Mouse (Mus musculus) left cerebral cortex, adult 18-20 months (tissue): ENCODE measurements around the gene Nudt14. TPM values are rescaled to one million over a fixed set of nuclear protein-coding genes. Genes with fewer than 3 reads are reported as not detected.

Source experiments
- DNase-seq, 2 experiments: peaks; one replicate each; pipeline ENCODE4 v3.0.0; 2021 to 2022; ENCODE audit warnings: low spot score in 2 of 2, mixed read lengths in 1 of 2
- microRNA-seq, 2 experiments: library from miRNA; unstranded; fragments of <30 nt; microRNA quantifications; one replicate each; pipeline ENCODE4 v1.2.0; 2021
- total RNA-seq, 2 experiments: library from RNA; stranded (reverse); gene quantifications; 2 replicates each; pipeline ENCODE4 v1.2.3; 2021

The Nudt14 gene
- total RNA-seq, 2 experiments from 2014 or later = 10.4 to 12.2 TPM

DNA sequence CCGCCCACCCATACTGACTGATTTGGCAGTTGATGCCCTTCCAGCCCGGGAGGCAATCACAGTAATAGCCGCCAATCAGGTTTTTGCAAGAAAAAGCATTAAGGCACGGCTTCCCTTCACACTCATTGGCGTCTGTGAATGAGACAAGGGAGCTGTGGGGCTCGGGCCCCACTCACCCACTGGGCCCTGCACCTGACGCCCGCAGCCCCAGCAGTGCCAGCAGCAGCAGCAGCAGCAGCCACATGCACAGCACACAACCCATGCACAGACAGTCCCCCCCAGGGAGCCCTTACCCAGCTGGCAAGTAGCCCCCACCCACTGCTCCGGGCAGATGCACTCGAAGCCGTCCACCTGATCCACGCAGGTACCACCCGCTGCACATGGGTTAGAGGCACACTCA is 26.3 kb downstream of the Nudt14 start:
- no peak for DNase-seq

DNA sequence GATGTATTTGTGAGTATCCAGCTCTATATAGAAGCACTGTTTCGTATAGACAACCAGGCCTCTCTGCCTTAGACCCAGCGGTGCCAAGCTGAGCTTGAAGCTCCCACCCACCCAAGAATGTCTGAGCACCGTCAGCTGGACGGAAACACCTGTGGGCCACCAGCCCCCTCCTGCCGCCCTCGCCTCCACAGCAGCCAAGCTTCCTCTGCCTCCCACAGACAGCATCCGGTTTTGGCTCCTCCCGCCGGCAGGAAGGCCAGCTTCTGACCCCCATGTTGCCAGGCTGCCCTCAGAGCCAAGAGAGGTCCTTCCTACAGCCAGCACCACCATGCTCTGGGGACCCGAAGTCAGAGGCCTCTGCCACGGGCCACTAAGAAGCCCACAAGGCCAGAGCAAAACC is 27.4 kb downstream of the Nudt14 start:
- DNase-seq = no peak

DNA sequence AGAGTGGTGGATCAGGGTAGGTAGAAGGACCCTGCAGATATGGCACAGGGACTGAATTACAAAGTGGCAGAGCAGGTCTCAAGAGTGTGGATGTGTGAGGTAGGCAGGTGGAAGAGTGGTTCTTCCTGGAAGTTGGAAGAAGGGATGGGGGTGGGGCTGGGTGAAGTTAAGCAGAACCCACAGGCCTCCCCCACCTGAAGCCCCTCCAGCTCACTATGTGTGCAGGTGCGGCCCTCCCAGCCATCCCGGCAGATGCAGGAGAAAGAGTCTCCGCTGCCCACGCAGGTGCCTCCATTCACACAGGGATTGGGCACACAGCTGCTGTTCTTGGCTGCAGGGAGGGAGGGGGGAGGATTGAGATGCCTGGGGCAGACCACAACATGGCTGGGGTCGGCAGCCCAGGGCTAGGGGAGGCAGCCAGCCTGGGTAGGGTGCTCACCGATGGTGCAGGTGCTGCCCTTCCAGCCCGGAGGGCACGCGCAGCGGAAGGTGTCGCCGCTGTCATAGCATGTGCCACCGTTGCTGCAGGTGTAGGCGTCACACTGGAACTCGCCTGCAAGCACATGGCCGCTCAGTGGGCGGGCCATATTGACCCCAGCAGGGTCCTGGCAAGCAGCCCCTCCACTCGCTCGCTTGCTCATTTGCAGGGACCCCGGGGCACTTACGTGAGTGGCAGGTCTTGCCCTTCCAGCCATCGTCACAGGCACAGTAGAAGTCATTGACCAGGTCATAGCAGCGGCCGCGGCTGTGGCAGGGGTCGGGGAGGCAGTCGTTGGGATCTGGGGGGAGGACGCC is 28.8 kb downstream of the Nudt14 start:
- DNase-seq = no peak

DNA sequence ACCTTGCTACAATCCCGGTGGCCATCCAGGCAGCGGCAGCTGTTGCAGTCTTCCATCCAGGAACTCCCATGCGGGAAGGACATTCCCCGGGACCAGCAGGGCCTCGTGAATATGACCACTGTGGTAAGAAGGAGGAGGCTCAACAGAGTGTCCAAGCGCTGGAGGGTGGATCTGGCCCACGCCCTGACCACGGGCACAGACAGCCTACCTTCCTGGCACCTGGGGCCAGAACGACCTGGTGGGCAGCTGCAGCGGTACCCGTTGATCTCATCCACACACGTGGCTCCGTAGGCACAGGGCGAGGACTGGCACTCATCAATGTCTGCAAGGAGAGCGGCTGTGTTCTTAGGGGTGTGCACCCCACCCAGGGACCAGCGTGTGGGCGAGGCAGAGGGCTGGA is 30.2 kb downstream of the Nudt14 start:
- DNase-seq = no peak

DNA sequence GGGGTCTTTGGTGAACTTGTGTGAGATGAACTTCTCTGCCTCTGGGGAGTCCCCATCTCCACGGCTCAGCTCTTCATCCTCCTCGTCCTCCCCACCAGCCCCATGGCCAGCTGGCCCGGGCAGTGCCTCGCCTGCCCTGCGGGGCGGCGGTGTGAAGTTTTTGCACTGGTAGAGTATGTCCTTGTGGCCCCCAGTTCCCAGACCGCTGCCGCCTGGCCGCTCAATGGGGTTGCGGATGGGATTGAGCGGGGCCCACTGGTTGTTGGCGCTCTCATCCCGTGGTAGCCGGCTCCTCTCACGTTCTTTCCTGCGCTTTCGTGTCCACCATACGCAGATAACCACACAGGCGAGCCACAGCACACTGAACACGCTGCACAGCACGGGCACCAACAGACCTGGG is 32.9 kb downstream of the Nudt14 start:
- DNase-seq = no peak

DNA sequence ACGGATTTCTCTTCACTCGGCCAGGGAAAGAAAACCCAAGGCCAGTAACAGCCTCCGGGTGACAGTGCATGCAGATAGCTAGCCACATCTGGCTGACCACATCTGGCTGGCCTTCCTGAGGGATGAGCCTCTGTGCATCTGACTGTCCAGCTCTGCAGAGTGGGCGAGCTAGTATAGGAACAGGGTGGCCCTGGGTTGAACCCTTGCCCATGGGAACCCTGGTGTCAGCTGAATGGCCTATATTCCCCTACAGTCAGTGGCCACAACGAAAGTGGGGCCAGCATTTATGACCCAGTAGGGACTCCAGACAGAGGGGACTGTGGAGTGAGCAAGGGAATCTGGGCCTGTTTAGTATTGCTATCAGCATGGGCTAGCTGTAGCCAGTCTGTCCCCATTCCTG is 36.9 kb downstream of the Nudt14 start:
- no peak for DNase-seq

DNA sequence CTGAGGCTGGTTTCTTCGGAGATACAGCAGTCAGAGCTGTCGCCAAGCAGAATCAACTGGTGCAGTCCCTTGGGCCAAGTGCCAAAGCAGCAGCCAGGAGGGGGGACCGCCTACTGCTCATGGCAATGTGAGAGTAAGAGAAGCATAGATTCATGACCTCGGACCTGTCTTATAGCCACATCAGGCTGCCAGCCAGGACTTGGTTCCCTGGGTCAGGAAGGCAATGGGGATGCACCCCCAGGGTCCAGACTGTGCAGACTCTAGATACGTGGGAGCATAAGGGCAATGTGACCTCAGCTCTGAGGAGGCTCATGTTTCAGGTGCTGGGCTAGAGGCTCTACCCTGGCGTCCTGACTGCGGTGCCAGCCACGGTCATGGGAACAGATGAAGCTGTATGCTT is 38.0 kb downstream of the Nudt14 start:
- DNase-seq = no peak

DNA sequence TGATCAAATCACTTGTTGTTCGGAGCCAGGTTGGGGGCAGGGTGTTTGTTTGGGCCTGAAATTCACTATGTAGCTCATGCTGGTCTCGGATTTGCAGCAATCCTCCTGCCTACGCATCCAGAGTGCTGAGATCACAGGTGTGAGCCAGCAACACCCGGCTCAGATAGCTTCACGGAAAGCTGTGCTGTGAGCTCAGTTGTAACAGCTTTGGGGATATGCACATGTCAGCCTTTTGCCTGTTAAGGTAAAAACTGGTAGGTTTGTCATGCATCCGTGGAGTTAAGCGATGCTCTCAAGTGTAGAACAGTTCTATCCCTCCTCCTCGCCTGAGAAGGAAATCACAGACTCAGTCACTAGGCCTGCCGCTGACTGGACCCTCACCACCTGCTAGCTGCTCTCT is 41.3 kb downstream of the Nudt14 start:
- peak; percentile 51 to 57 for DNase-seq

DNA sequence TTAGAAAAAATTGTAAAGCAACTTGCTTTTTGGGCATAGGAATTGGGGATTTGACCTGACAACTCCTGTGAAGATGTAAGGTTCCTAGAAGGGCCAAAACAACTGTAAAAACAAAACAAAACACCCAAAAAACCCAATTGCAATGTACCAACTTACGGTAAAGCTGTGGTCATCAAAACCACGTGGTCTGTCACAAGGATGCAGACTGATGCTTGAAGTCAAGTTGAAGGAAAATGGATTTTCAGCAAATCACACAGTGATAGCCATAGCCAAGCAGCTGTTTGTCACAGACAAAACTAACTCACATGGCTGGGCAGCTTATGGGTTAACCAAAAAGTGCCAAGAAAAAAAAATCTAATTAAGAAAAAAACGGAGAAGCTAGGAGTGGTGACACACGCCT is 43.0 kb downstream of the Nudt14 start:
- DNase-seq = no peak

DNA sequence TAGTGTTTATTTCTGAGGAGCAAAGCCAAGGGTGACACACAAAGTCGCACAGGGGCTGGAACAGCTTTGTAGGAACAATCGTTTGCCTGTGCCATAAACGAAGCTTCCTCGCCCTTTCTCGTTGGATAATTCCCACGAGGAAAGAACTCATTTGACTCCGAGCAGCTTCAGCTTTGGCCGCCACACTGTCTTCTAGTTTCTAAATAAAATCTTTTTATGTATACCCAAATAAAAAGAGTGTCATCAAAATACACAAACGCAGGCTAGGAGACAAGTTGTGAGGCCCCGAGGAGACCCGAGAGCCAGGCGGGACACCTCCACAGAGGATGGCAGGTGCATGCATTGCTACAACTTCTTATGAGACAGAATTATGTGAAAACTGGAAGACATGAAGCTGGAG is 43.6 kb downstream of the Nudt14 start:
- no peak for DNase-seq

DNA sequence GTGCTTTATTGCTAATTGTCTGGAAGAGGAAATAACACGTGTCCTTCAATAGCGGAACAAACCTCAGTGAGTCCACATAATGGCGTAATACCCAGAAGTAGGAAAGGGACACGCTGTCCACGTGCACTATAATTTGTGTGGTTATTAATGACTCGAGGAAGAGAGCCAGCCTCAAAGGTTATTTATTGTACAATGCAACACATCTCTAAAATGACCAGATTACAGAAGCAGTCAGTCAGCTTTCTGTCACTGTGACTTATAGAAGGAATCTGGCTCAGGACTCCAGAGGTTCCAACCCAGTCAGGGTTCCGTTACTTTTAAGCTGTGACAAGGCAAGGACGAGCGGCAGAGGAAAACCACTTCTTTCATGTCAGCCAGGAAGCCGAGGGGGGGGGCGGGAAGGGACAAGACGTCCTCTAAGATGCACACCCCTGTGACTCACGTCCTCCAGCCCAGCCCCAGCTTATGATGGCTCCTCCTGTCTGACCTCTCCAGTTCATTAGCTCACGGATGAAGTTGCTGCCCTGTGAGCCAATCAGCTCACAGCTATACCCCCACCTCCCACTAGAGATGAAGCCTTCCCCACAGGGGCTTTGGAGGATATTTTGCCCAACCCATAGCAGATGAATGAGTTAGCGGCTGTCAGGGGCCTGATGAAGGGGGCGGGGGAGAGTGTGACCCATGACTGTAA is 44.3 kb downstream of the Nudt14 start:
- no peak for DNase-seq

DNA sequence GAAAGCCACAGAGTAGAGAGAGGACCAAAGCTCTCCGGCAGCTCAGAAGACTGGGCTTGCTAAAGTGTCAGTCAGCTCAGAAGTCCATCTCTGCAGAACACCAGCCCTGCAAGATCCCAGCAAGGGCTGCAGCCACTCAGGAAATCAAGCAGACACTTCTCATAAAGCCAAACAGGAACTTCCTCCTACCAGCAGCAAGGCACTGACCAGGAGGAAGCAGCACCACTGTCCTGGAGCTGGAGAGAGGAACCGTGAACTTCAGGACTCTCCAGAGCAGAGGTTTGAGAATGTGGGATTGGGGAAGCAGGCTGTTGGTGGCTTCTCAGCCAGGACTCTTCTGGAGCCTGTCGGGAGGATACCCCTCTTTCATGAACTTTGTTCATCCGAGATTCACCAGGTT is 47.0 kb downstream of the Nudt14 start:
- DNase-seq = no peak

DNA sequence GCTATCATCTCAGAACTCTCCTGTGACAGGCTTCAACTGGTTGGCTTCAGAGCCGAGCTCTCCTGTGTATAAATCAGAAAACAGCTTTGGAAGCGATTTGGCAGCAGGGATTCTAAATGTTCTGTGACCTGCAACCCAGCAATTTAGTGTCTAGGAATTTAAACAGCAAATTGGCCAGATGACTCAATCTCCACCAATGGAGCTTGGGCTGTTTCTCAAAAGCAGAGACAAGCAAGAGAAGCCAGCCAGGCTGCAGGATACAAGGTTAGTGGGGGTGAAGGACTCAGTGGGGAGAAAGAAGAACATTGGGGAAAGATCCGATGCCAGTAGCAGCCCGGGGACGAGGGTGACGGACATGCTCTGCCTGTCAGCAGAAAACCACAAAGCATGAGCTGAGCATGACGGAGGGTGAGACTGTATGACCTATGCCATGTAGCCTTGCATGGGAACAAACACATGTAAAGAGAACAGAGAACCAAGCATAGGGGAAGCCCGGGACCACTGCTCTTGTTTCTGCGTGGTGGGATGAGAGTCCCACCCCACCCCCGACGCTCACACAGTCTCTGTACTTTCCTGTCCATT is 47.5 kb downstream of the Nudt14 start:
- DNase-seq = no peak

DNA sequence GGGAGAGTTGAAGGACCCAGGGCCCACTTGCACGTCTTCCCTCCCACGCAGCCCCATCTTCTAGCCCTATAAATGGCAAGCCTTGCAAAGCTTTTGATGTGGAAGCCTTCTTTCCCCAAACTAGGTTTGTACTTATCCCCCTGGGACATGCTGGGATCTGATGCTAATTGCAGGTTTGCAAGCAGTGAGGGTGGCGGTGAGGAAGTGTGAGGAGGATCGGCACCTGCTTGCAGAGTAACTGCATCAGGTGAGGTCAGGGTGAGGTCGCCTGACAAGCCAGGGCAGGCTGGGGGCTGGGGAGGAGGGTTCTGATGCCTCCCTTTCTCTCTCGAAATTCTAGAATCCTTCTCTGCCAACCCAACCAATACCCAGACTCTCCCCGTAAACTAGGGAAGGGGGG is 56.5 kb downstream of the Nudt14 start:
- DNase-seq = no peak

Small RNA genes lying within 50 kb of the gene (microRNA-seq; reads per million reads assigned to microRNA genes)
- gene Mir6941 = 0.85 to 0.99 reads per million in 2 experiments

Other genes with a start within 250 kb of the Nudt14 start
- gene Cep170b, start 221.7 kb downstream of the Nudt14 start, total RNA-seq = 100 to 1,000 TPM; 267 to 284 TPM
- gene Pld4, start 181.5 kb downstream of the Nudt14 start, total RNA-seq = 1 to 10 TPM; 9.7 to 10.0 TPM
- 1 to 10 TPM; 5.8 to 6.6 TPM for gene Ahnak2, start 139.5 kb downstream of the Nudt14 start, total RNA-seq
- gene Clba1, start 133.2 kb downstream of the Nudt14 start, total RNA-seq = 10 to 100 TPM; 19.6 to 22.1 TPM
- gene Cdca4, start 112.7 kb downstream of the Nudt14 start, total RNA-seq = 10 to 100 TPM; 10.8 to 12.9 TPM
- gene Gpr132, start 73.9 kb downstream of the Nudt14 start, total RNA-seq = under 1 TPM in 1 of 2 experiments, not detected in 1; 0.14 TPM
- gene Jag2, start 12.3 kb downstream of the Nudt14 start, total RNA-seq = 10 to 100 TPM; 53.4 to 58.9 TPM
- 10 to 100 TPM; 67.9 to 68.5 TPM for gene Btbd6, start 34.4 kb upstream of the Nudt14 start, total RNA-seq
- 10 to 100 TPM; 45.0 to 47.0 TPM for gene Brf1, start 58.6 kb upstream of the Nudt14 start, total RNA-seq
- 10 to 100 TPM; 58.7 to 60.8 TPM for gene Pacs2, start 72.4 kb upstream of the Nudt14 start, total RNA-seq
- under 1 TPM; 0.44 to 0.73 TPM for gene Tex22, start 132.4 kb upstream of the Nudt14 start, total RNA-seq
- gene Mta1, start 156.2 kb upstream of the Nudt14 start, total RNA-seq = 10 to 100 TPM; 71.5 to 71.9 TPM
- gene Crip2, start 198.1 kb upstream of the Nudt14 start, total RNA-seq = 100 to 1,000 TPM; 142 to 162 TPM
- gene Crip1, start 204.2 kb upstream of the Nudt14 start, total RNA-seq = 10 to 100 TPM; 14.3 to 15.9 TPM
- gene Tedc1, start 214.3 kb upstream of the Nudt14 start, total RNA-seq = 1 to 10 TPM in 1 of 2 experiments, under 1 TPM in 1; 1.00 to 1.4 TPM
- 10 to 100 TPM; 25.5 to 27.5 TPM for gene Tmem121, start 243.8 kb upstream of the Nudt14 start, total RNA-seq